Mouse (Mus musculus) lung, embryonic 15.5 days (tissue): ENCODE measurements around the gene Drg1. TPM values are rescaled to one million over a fixed set of nuclear protein-coding genes. Genes with fewer than 3 reads are reported as not detected.
"Not testable (repeated sequence)": the region's sequence is repeated elsewhere in the genome, so short reads cannot be mapped to it uniquely, and the experiment has no call there.

ENCODE experiments used
- ATAC-seq: fragments of 200-750 bp; cut with Nextera tagmentation; 2 replicates; pipeline ENCODE4 v1.8.0; 2017; ENCODE audit warnings: moderate number of reproducible peaks, borderline replicate concordance; ENCODE audit not compliant: low FRiP score, low TSS enrichment; ENCODE audit errors: extremely low read depth
- H3K27ac ChIP-seq: fragments of 300-500 bp; sonication (generic); 2 replicates; pipeline ENCODE4 v1.5.1; 2015; ENCODE audit warnings: moderate library complexity, mild to moderate bottlenecking, inconsistent platforms
- H3K27me3 ChIP-seq: fragments of 300-500 bp; sonication (generic); 2 replicates; pipeline ENCODE4 v1.6.1; 2015; ENCODE audit warnings: inconsistent platforms
- H3K36me3 ChIP-seq: fragments of 300-500 bp; sonication (generic); 2 replicates; pipeline ENCODE4 v1.6.1; 2015; ENCODE audit warnings: inconsistent platforms
- H3K4me1 ChIP-seq: fragments of 300-500 bp; sonication (generic); 2 replicates; pipeline ENCODE4 v1.6.1; 2015; ENCODE audit warnings: inconsistent platforms
- H3K4me2 ChIP-seq: fragments of 300-500 bp; sonication (generic); 2 replicates; pipeline ENCODE4 v1.6.1; 2015; ENCODE audit warnings: inconsistent platforms, mild to moderate bottlenecking, moderate library complexity
- H3K4me3 ChIP-seq: fragments of 300-500 bp; sonication (generic); 2 replicates; pipeline ENCODE4 v1.5.1; 2015; ENCODE audit warnings: mild to moderate bottlenecking, inconsistent platforms
- H3K9ac ChIP-seq: fragments of 300-500 bp; sonication (generic); 2 replicates; pipeline ENCODE4 v1.6.1; 2015; ENCODE audit warnings: inconsistent platforms
- H3K9me3 ChIP-seq: fragments of 300-500 bp; sonication (generic); 2 replicates; pipeline ENCODE4 v1.6.1; 2016; ENCODE audit warnings: inconsistent platforms
- WGBS: fragments of 180-500 bp; shearing (Covaris S2); methylation state at CpG from one replicate; pipeline ENCODE4 v1.1.7; 2015; 5-methylcytosine and 5-hydroxymethylcytosine counted together
- polyA plus RNA-seq: library from polyadenylated mRNA; unstranded; fragments of >200 nt; fragmentation: Nextera tagmentation; extraction: Ambion mirVana; gene quantifications from 2 replicates; pipeline ENCODE4 v1.2.1, GENCODE M21; 2015

Gene Drg1
- polyA plus RNA-seq, 1 experiment from 2014 or later, result 251 TPM

GRCm38 (mm10) chr11:3179726-3180092 is 86.5 kb downstream of the Drg1 start:
- H3K4me1 ChIP-seq, H3K9me3 ChIP-seq, H3K27me3 ChIP-seq, ATAC-seq, H3K9ac ChIP-seq, H3K36me3 ChIP-seq, H3K4me3 ChIP-seq, H3K4me2 ChIP-seq, H3K27ac ChIP-seq: not testable (repeated sequence)
- WGBS, result 80% methylated on average over 7 of the region's 7 CpGs

- H3K27me3 ChIP-seq, H3K4me2 ChIP-seq, H3K36me3 ChIP-seq, H3K4me1 ChIP-seq, H3K9me3 ChIP-seq, H3K9ac ChIP-seq, ATAC-seq, H3K27ac ChIP-seq, H3K4me3 ChIP-seq: not testable (repeated sequence)
- 80% methylated on average over 6 of the region's 6 CpGs for WGBS
Measured at GRCm38 (mm10) chr11:3178968-3179725, 87.1 kb downstream of the Drg1 start.

- not testable (repeated sequence) for H3K36me3 ChIP-seq, H3K27me3 ChIP-seq, H3K4me2 ChIP-seq, H3K27ac ChIP-seq, H3K4me3 ChIP-seq, H3K9ac ChIP-seq, H3K4me1 ChIP-seq
- peaks cover 11% of the 10 kb centered on the region; the same call in 1 of the 2 replicates for H3K9me3 ChIP-seq
- peak; percentile 60 for ATAC-seq
- WGBS, result 78% methylated on average over 11 of the region's 11 CpGs
Measured at GRCm38 (mm10) chr11:3173425-3174318, 92.5 kb downstream of the Drg1 start.

GRCm38 (mm10) chr11:3172526-3172925 is 93.7 kb downstream of the Drg1 start:
- not testable (repeated sequence) for H3K27me3 ChIP-seq, H3K4me2 ChIP-seq, ATAC-seq, H3K4me3 ChIP-seq, H3K27ac ChIP-seq, H3K9ac ChIP-seq, H3K36me3 ChIP-seq, H3K4me1 ChIP-seq
- peaks cover 11% of the 10 kb centered on the region; the same call in 1 of the 2 replicates for H3K9me3 ChIP-seq
- WGBS, result 51% methylated on average over 6 of the region's 6 CpGs

GRCm38 (mm10) chr11:3171931-3172330 is 94.3 kb downstream of the Drg1 start:
- peaks cover 11% of the 10 kb centered on the region; the same call in 1 of the 2 replicates for H3K9me3 ChIP-seq
- H3K4me1 ChIP-seq, H3K27ac ChIP-seq, H3K4me3 ChIP-seq, H3K4me2 ChIP-seq, H3K36me3 ChIP-seq, H3K9ac ChIP-seq, ATAC-seq, H3K27me3 ChIP-seq: not testable (repeated sequence)
- WGBS, result 66% methylated on average over 1 of the region's 1 CpGs

- ATAC-seq, result peak; percentile 5; the same call in 1 of the 2 replicates
- H3K27ac ChIP-seq, H3K9ac ChIP-seq, H3K27me3 ChIP-seq, H3K4me2 ChIP-seq, H3K36me3 ChIP-seq, H3K4me3 ChIP-seq, H3K4me1 ChIP-seq: not testable (repeated sequence)
- H3K9me3 ChIP-seq, result peaks cover 14% of the 10 kb centered on the region
- WGBS, result 56% methylated on average over 2 of the region's 2 CpGs
Measured at GRCm38 (mm10) chr11:3169042-3169441, 97.2 kb downstream of the Drg1 start.

GRCm38 (mm10) chr11:3167571-3168001 is 98.6 kb downstream of the Drg1 start:
- not testable (repeated sequence) for H3K9ac ChIP-seq, H3K36me3 ChIP-seq, H3K4me3 ChIP-seq, H3K9me3 ChIP-seq, H3K27me3 ChIP-seq, H3K4me1 ChIP-seq, H3K4me2 ChIP-seq, H3K27ac ChIP-seq
- WGBS, result 72% methylated on average over 4 of the region's 4 CpGs
- ATAC-seq, result 0 out of 2 replicates have a peak, but pooled peaks have one; percentile 8

GRCm38 (mm10) chr11:3167129-3167528 is 99.1 kb downstream of the Drg1 start:
- H3K27ac ChIP-seq, H3K36me3 ChIP-seq, H3K4me2 ChIP-seq, H3K27me3 ChIP-seq, H3K9me3 ChIP-seq, H3K4me3 ChIP-seq, H3K9ac ChIP-seq, H3K4me1 ChIP-seq: not testable (repeated sequence)
- ATAC-seq, result 0 out of 2 replicates have a peak, but pooled peaks have one; percentile 5
- WGBS, result 89% methylated on average over 4 of the region's 4 CpGs

- not testable (repeated sequence) for H3K4me3 ChIP-seq, ATAC-seq, H3K4me1 ChIP-seq, H3K27me3 ChIP-seq, H3K9me3 ChIP-seq, H3K27ac ChIP-seq, H3K4me2 ChIP-seq, H3K36me3 ChIP-seq, H3K9ac ChIP-seq
Measured at GRCm38 (mm10) chr11:3166321-3166720, 99.9 kb downstream of the Drg1 start.

GRCm38 (mm10) chr11:3165210-3165782 is 100.9 kb downstream of the Drg1 start:
- 76% methylated on average over 3 of the region's 5 CpGs for WGBS
- not testable (repeated sequence) for H3K9me3 ChIP-seq, H3K4me1 ChIP-seq, H3K36me3 ChIP-seq, H3K4me2 ChIP-seq, H3K27ac ChIP-seq, H3K9ac ChIP-seq, H3K4me3 ChIP-seq, H3K27me3 ChIP-seq
- peak; percentile 24 for ATAC-seq

- H3K4me3 ChIP-seq, H3K27me3 ChIP-seq, H3K27ac ChIP-seq, H3K4me2 ChIP-seq, H3K9ac ChIP-seq, H3K4me1 ChIP-seq, ATAC-seq, H3K36me3 ChIP-seq, H3K9me3 ChIP-seq: not testable (repeated sequence)
- WGBS, result 38% methylated on average over 3 of the region's 3 CpGs
Measured at GRCm38 (mm10) chr11:3163661-3164060, 102.6 kb downstream of the Drg1 start.

- H3K9ac ChIP-seq, H3K36me3 ChIP-seq, H3K27me3 ChIP-seq, ATAC-seq, H3K4me1 ChIP-seq, H3K27ac ChIP-seq, H3K4me2 ChIP-seq, H3K4me3 ChIP-seq, H3K9me3 ChIP-seq: not testable (repeated sequence)
- 79% methylated on average over 2 of the region's 2 CpGs for WGBS
Measured at GRCm38 (mm10) chr11:3163122-3163521, 103.1 kb downstream of the Drg1 start.
